Mouse (Mus musculus): ENCODE data around the gene BC004004. TPM values are rescaled to one million over a fixed set of nuclear protein-coding genes. Genes with fewer than 3 reads are reported as not detected.
A peak's percentile ranks its signal among the peaks of the same experiment; 100 is the strongest.
"Not testable (repeated sequence)": the region's sequence is repeated elsewhere in the genome, so short reads cannot be mapped to it uniquely, and the experiment has no call there.

BC004004 gene
- polyA plus RNA-seq, 1 experiment from 2014 or later, result 73.7 TPM

- 68% methylated on average over 9 of the region's 9 CpGs for WGBS
- no peak overlapping the region for H3K4me3 ChIP-seq
Observed at GRCm38 (mm10) chr17:29249512-29249911, 19.1 kb upstream of the BC004004 start.

DNA sequence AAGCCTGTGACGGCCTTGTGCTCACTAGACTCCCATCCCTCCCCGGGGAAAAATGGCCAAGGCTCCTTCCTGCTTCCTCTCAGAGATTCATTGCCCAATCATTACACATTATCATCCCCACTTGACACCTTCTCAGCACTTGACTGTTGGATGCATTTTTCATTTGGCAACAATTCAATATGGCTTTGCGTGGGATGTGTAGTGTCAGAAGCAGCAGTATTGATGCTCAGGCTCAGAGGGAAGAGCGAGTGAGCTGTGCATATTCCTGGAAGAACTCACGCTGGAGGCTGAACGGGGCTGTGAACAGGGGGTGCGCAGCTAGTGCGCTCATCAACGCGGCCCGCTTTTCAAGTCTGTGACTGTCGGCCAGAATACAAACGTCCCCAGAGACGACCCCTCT, 17.6 kb upstream of the BC004004 start:
- not testable (repeated sequence) for H3K9ac ChIP-seq (replicated peaks); H3K27me3 ChIP-seq; H3K27ac ChIP-seq (replicated peaks); H3K9me3 ChIP-seq; ATAC-seq (ENCODE audit: low FRiP score, low read depth); H3K4me1 ChIP-seq; H3K4me3 ChIP-seq; H3K4me2 ChIP-seq (replicated peaks)
- peaks cover 70% of the 10 kb centered on the region for H3K36me3 ChIP-seq
- WGBS, result 93% methylated on average over 14 of the region's 14 CpGs

More at GRCm38 (mm10) chr17:29249512-29249911, 19.1 kb upstream of the BC004004 start:
- peaks cover 55% of the 10 kb centered on the region for H3K36me3 ChIP-seq
- no peaks in the 10 kb centered on the region for H3K9me3 ChIP-seq
- no peaks in the 10 kb centered on the region for H3K27me3 ChIP-seq
- no peak for ATAC-seq (ENCODE audit: low FRiP score, low read depth)
- H3K4me1 ChIP-seq, result peaks cover 24% of the 10 kb centered on the region
- H3K27ac ChIP-seq (replicated peaks), result no peak overlapping the region
- H3K9ac ChIP-seq (replicated peaks), result no peak overlapping the region
- no peak overlapping the region for H3K4me2 ChIP-seq (replicated peaks)

- 91% methylated on average over 15 of the region's 15 CpGs for WGBS
- H3K27ac ChIP-seq (replicated peaks), result no peak overlapping the region
- H3K36me3 ChIP-seq, result peaks cover 78% of the 10 kb centered on the region
Observed at GRCm38 (mm10) chr17:29251608-29252390, 16.8 kb upstream of the BC004004 start.

DNA sequence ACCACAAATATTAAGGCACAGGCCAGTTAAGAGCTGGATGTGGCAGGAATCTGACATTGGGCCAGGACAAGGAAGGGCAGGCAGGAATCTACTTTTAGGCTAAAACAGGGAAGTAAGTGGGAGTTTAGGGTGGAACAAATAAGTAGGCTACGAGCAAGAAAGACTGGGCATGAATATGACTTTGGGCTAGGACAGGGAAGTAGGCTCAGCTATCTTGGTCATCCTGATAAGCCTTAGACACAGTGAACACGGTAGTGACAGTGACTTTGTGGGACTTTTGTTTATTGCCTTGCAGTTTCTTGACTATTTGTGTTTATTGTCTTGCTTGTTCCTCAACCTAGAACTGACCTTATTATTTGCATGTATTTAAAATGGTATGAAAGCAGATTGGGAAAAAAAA, 15.4 kb upstream of the BC004004 start:
- Histone ChIP-seq H3K27ac (replicated peaks) (no peak overlapping the region), H3K4me1 (peaks cover 4% of the 10 kb centered on the region; the same call in 1 of the 2 replicates), H3K9ac (replicated peaks) (no peak overlapping the region), H3K9me3 (no peaks in the 10 kb centered on the region), H3K36me3 (peaks cover 92% of the 10 kb centered on the region), H3K27me3 (no peaks in the 10 kb centered on the region), H3K4me2 (replicated peaks) (no peak overlapping the region), H3K4me3 (no peak overlapping the region)
- WGBS, result 94% methylated on average over 2 of the region's 2 CpGs
- ATAC-seq (ENCODE audit: low FRiP score, low read depth), result no peak

More at GRCm38 (mm10) chr17:29251608-29252390, 16.8 kb upstream of the BC004004 start:
- H3K9ac ChIP-seq (replicated peaks), result no peak overlapping the region
- H3K27me3 ChIP-seq, result no peaks in the 10 kb centered on the region
- H3K4me1 ChIP-seq, result peaks cover 4% of the 10 kb centered on the region; the same call in 1 of the 2 replicates
- no peak overlapping the region for H3K4me2 ChIP-seq (replicated peaks)
- ATAC-seq (ENCODE audit: low FRiP score, low read depth), result no peak
- H3K4me3 ChIP-seq, result no peak overlapping the region
- no peaks in the 10 kb centered on the region for H3K9me3 ChIP-seq

GRCm38 (mm10) chr17:29253684-29254083, 14.9 kb upstream of the BC004004 start:
- no peak overlapping the region for H3K9ac ChIP-seq (replicated peaks)
- H3K4me1 ChIP-seq, result peaks cover 4% of the 10 kb centered on the region; the same call in 1 of the 2 replicates
- H3K27ac ChIP-seq (replicated peaks), result no peak overlapping the region
- peaks cover 93% of the 10 kb centered on the region for H3K36me3 ChIP-seq
- H3K4me3 ChIP-seq, result no peak overlapping the region
- 90% methylated on average over 9 of the region's 9 CpGs for WGBS
- H3K27me3 ChIP-seq, result no peaks in the 10 kb centered on the region
- no peaks in the 10 kb centered on the region for H3K9me3 ChIP-seq
- H3K4me2 ChIP-seq (replicated peaks), result no peak overlapping the region
- no peak for ATAC-seq (ENCODE audit: low FRiP score, low read depth)

GRCm38 (mm10) chr17:29254784-29255183, 13.8 kb upstream of the BC004004 start:
- H3K4me2 ChIP-seq (replicated peaks); H3K27me3 ChIP-seq; H3K9me3 ChIP-seq; ATAC-seq (ENCODE audit: low FRiP score, low read depth); H3K27ac ChIP-seq (replicated peaks); H3K4me1 ChIP-seq; H3K9ac ChIP-seq (replicated peaks); H3K4me3 ChIP-seq: not testable (repeated sequence)
- WGBS, result 96% methylated on average over 6 of the region's 6 CpGs
- H3K36me3 ChIP-seq, result peaks cover 89% of the 10 kb centered on the region

DNA sequence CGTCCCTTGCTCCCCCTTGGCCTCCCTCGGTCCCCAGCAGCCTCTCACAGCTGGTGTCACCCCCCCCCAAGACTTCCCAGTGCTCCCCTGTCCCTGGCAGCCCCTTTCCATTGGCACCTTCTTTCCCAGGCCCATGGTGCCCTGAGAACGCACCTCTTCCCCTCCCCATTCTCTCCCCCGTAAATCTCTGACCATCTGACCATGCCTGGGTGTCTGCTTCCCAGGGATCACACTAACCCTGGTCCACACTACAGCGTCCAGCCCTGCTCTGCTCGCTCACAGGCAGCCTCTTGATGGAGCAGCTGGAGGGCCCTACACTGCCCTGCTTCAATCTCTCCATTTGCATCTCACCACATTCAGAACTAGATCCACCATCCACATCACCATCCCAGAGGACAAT, 12.1 kb upstream of the BC004004 start:
- 87% methylated on average over 6 of the region's 6 CpGs for WGBS
- ATAC-seq (ENCODE audit: low FRiP score, low read depth), result no peak
- peaks cover 86% of the 10 kb centered on the region for H3K36me3 ChIP-seq

GRCm38 (mm10) chr17:29257001-29257511, 11.5 kb upstream of the BC004004 start:
- no peaks in the 10 kb centered on the region for H3K27me3 ChIP-seq
- H3K36me3 ChIP-seq, result peaks cover 83% of the 10 kb centered on the region
- H3K9ac ChIP-seq (replicated peaks), result no peak overlapping the region
- peaks cover 19% of the 10 kb centered on the region for H3K4me1 ChIP-seq
- H3K4me3 ChIP-seq, result no peak overlapping the region
- ATAC-seq (ENCODE audit: low FRiP score, low read depth), result no peak
- no peak overlapping the region for H3K27ac ChIP-seq (replicated peaks)
- no peaks in the 10 kb centered on the region for H3K9me3 ChIP-seq
- H3K4me2 ChIP-seq (replicated peaks), result no peak overlapping the region
- 94% methylated on average over 10 of the region's 10 CpGs for WGBS

More for the DNA sequence above, 12.1 kb upstream of the BC004004 start:
- Histone ChIP-seq H3K9me3 (no peaks in the 10 kb centered on the region), H3K4me3 (no peak overlapping the region), H3K27ac (replicated peaks) (no peak overlapping the region), H3K27me3 (no peaks in the 10 kb centered on the region), H3K4me1 (peaks cover 14% of the 10 kb centered on the region; the same call in 1 of the 2 replicates), H3K9ac (replicated peaks) (no peak overlapping the region), H3K4me2 (replicated peaks) (no peak overlapping the region)

GRCm38 (mm10) chr17:29258025-29258558, 10.5 kb upstream of the BC004004 start:
- Histone ChIP-seq H3K9me3 (no peaks in the 10 kb centered on the region), H3K4me2 (replicated peaks) (no peak overlapping the region), H3K27ac (replicated peaks) (no peak overlapping the region), H3K36me3 (peaks cover 73% of the 10 kb centered on the region), H3K27me3 (no peaks in the 10 kb centered on the region), H3K4me1 (peaks cover 25% of the 10 kb centered on the region), H3K4me3 (no peak overlapping the region), H3K9ac (replicated peaks) (no peak overlapping the region)
- no peak for ATAC-seq (ENCODE audit: low FRiP score, low read depth)
- 87% methylated on average over 10 of the region's 10 CpGs for WGBS

DNA sequence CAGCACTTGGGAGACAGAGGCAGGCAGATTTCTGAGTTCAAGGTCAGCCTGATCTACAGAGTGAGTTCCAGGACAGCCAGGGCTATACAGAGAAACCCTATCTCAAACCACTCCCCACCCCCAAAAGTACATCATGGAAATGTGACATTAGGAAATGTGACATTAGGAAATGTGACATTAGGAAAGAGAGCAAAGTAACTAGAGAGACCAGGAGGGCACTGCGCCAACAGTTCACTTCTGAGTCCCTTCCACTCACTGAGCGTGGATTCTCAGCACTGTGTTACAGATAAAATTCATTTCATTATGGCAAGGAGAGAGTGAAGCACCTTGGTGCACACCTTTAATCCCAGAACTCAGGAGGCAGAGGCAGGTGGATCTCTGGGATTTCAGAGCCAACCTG, 9.7 kb upstream of the BC004004 start:
- Histone ChIP-seq H3K27me3 (no peaks in the 10 kb centered on the region), H3K4me2 (replicated peaks) (no peak overlapping the region), H3K4me3 (no peak overlapping the region), H3K9ac (replicated peaks) (0 out of 2 replicates have a peak overlapping the region, but pooled peaks have one; percentile 11), H3K36me3 (peaks cover 69% of the 10 kb centered on the region), H3K27ac (replicated peaks) (no peak overlapping the region), H3K9me3 (no peaks in the 10 kb centered on the region), H3K4me1 (peaks cover 28% of the 10 kb centered on the region)
- ATAC-seq (ENCODE audit: low FRiP score, low read depth), result no peak
- WGBS, result 100% methylated on average over 2 of the region's 2 CpGs

GRCm38 (mm10) chr17:29259489-29259888, 9.1 kb upstream of the BC004004 start:
- WGBS, result 1% methylated on average over 3 of the region's 3 CpGs
- Histone ChIP-seq H3K4me3 (no peak overlapping the region), H3K27me3 (no peaks in the 10 kb centered on the region), H3K36me3 (peaks cover 63% of the 10 kb centered on the region), H3K4me1 (peaks cover 32% of the 10 kb centered on the region), H3K27ac (replicated peaks) (no peak overlapping the region), H3K4me2 (replicated peaks) (no peak overlapping the region), H3K9me3 (no peaks in the 10 kb centered on the region), H3K9ac (replicated peaks) (0 out of 2 replicates have a peak overlapping the region, but pooled peaks have one; percentile 11)
- 0 out of 2 replicates have a peak, but pooled peaks have one; percentile 44 for ATAC-seq (ENCODE audit: low FRiP score, low read depth)

- H3K27ac ChIP-seq (replicated peaks), result no peak overlapping the region
- H3K9me3 ChIP-seq, result no peaks in the 10 kb centered on the region
- H3K9ac ChIP-seq (replicated peaks), result no peak overlapping the region
- H3K27me3 ChIP-seq, result no peaks in the 10 kb centered on the region
- no peak for ATAC-seq (ENCODE audit: low FRiP score, low read depth)
- WGBS, result 91% methylated on average over 15 of the region's 15 CpGs
- H3K36me3 ChIP-seq, result peaks cover 53% of the 10 kb centered on the region
- H3K4me3 ChIP-seq, result no peak overlapping the region
- H3K4me2 ChIP-seq (replicated peaks), result no peak overlapping the region
- peaks cover 34% of the 10 kb centered on the region for H3K4me1 ChIP-seq
Observed at GRCm38 (mm10) chr17:29260501-29260900, 8.1 kb upstream of the BC004004 start.
